Mouse (Mus musculus): ENCODE data around the gene Slc22a1. TPM values are rescaled to one million over a fixed set of nuclear protein-coding genes. Genes with fewer than 3 reads are reported as not detected.

Slc22a1 gene
- not detected in 2 replicates for polyA plus RNA-seq (2014; fragmentation: Nextera tagmentation; extraction: Ambion mirVana)

DNA sequence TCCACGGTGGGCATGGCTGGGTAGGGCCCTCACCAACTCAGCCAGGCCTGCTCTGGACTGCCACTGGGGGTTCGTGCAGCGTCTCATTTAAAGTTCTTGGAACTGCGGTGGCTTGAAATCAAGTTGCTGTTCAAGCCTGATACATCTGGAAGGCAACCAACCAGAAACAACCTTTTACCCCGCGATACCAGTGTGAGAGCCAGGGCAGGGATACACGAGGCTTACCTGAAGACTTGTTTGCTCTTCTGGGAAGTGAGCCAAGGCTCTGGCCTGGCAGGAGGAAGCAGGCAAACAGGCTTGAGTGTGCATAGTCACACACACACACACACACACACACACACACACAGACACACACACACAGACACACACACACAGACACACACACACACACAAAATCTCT, at the start of gene Slc22a1:
Gene Slc22a1 (minus strand): TSS at position 184 of the 400 bp plus-strand sequence.
- H3K9ac ChIP-seq (ENCODE audit: low read length), result no peak within 1 kb of the TSS
- no peaks in the 10 kb centered on the region; the same call in 1 of the 2 replicates for H3K9me3 ChIP-seq (ENCODE audit: control insufficient read depth, low read length)
- WGBS, result 92% methylated on average over 7 of the region's 7 CpGs
- H3K4me2 ChIP-seq (ENCODE audit: low read depth, severe bottlenecking), result no peak within 1 kb of the TSS
- H3K27ac ChIP-seq (replicated peaks; ENCODE audit: low read depth, low read length), result no peak within 1 kb of the TSS
- H3K27me3 ChIP-seq (ENCODE audit: control insufficient read depth, insufficient read depth, low read length), result no peaks in the 10 kb centered on the region
- H3K36me3 ChIP-seq (ENCODE audit: control insufficient read depth, insufficient read depth, low read length), result 0 out of 2 replicates have a peak, but pooled peaks cover 3% of the 10 kb centered on the region
- no peak within 1 kb of the TSS for H3K4me3 ChIP-seq (ENCODE audit: low read depth, low read length)
- no peak for ATAC-seq (ENCODE audit: insufficient number of reproducible peaks, low FRiP score, low TSS enrichment, low read depth)
- DNase-seq (ENCODE audit: low spot score), result no peak
- 0 out of 2 replicates have a peak, but pooled peaks cover 4% of the 10 kb centered on the region for H3K4me1 ChIP-seq (ENCODE audit: control insufficient read depth, insufficient read depth, low read length)

DNA sequence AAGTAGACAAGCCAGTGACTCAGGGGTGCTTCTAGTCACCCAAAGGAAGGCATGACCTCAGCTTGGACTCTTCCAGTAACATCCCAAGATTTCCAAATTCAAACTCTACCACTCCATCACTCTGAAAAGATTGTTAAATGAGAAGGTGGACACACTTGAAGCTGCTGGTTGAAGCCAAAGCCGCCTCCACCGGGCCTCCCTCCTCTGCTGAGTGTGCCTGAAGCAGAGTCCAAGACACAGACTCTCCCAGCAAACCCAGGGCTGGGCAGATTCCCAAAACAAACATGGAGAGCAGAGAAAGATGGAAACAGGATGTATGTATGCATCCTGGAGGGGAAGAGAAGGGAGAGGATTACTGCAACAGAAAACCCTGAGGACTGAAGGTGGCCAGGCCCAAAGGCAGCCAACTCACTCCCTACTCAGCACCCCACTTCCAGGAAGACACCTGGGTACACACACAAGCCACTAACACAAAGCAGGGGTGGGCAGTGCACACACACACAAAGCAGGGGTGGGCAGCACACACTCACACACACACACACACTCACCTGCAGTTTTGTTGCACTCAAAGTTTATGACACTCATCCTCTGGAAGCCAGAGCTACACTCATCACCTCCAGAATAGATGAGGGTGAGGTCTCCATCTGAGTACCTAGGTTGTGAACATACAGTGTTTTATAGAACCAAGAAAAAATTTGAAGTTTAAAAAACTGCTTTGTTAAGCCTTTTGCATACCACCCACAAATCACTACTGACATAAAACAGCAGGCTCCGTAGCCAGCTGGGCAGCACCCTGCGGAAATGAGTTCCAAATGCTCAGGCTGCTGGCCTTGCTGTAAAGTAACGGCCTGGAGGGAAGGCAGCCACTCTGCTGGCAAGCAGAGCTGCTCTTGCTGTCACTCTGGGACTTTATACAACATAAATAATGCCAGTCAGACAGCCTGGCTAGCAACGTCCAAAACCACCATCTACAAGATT, 49.4 kb upstream of the Slc22a1 start:
- Histone ChIP-seq H3K4me2 (ENCODE audit: low read depth, severe bottlenecking) (no peak overlapping the region), H3K27ac (replicated peaks; ENCODE audit: low read depth, low read length) (peak overlapping the region; percentile 85), H3K4me1 (ENCODE audit: control insufficient read depth, insufficient read depth, low read length) (peaks cover 37% of the 10 kb centered on the region), H3K9me3 (ENCODE audit: control insufficient read depth, low read length) (no peaks in the 10 kb centered on the region), H3K27me3 (ENCODE audit: control insufficient read depth, insufficient read depth, low read length) (no peaks in the 10 kb centered on the region), H3K36me3 (ENCODE audit: control insufficient read depth, insufficient read depth, low read length) (no peaks in the 10 kb centered on the region; the same call in 1 of the 2 replicates), H3K9ac (ENCODE audit: low read length) (no peak overlapping the region), H3K4me3 (ENCODE audit: low read depth, low read length) (no peak overlapping the region)
- 28% methylated on average over 6 of the region's 6 CpGs for whole genome bisulfite sequencing
- ATAC-seq (ENCODE audit: insufficient number of reproducible peaks, low FRiP score, low TSS enrichment, low read depth) (peak; percentile 83), DNase-seq (ENCODE audit: low spot score) (peak; percentile 87)

DNA sequence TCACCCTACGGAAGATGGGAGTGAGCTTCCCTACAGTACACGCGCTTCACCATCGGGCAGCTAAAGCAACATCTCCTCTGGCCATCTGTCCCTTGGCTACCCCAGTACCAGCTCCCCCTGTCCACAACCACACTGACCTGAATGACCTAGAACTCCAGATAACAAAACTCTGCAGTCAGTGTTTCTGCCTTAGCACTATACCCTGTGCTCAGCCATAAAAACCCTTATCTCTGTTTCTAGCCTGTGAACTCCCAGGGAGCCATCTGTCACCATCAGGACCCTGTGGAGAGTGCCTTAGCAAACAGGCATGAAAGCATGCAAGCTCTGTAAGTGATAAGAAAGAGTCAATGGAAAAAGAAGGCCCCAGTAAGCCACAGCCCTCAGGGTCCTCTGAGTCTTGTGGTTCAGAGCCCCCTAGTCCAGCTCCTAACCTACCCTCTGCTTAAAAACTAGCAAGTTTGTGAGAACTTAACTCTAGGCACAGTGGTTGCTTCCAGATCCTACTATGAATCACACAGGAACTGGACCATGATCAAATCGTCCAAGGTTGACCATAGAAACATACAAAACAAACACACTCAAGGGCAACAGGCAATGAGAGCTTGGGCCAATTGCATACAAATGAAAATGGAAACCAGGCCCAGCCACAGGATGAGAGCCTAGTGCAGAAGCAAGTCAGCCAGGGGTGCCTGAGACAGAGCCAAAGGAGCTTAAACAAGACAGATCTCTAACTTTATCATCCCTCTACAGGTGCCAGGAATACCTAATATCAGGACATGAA, 48.5 kb upstream of the Slc22a1 start:
- H3K27me3 ChIP-seq (ENCODE audit: control insufficient read depth, insufficient read depth, low read length), result no peaks in the 10 kb centered on the region
- H3K27ac ChIP-seq (replicated peaks; ENCODE audit: low read depth, low read length), result peak overlapping the region; percentile 85
- H3K4me2 ChIP-seq (ENCODE audit: low read depth, severe bottlenecking), result no peak overlapping the region
- H3K4me1 ChIP-seq (ENCODE audit: control insufficient read depth, insufficient read depth, low read length), result peaks cover 37% of the 10 kb centered on the region
- ATAC-seq (ENCODE audit: insufficient number of reproducible peaks, low FRiP score, low TSS enrichment, low read depth) (no peak), DNase-seq (ENCODE audit: low spot score) (no peak)
- H3K4me3 ChIP-seq (ENCODE audit: low read depth, low read length), result no peak overlapping the region
- H3K9ac ChIP-seq (ENCODE audit: low read length), result no peak overlapping the region
- H3K9me3 ChIP-seq (ENCODE audit: control insufficient read depth, low read length), result no peaks in the 10 kb centered on the region
- WGBS, result 82% methylated on average over 5 of the region's 5 CpGs
- no peaks in the 10 kb centered on the region; the same call in 1 of the 2 replicates for H3K36me3 ChIP-seq (ENCODE audit: control insufficient read depth, insufficient read depth, low read length)

DNA sequence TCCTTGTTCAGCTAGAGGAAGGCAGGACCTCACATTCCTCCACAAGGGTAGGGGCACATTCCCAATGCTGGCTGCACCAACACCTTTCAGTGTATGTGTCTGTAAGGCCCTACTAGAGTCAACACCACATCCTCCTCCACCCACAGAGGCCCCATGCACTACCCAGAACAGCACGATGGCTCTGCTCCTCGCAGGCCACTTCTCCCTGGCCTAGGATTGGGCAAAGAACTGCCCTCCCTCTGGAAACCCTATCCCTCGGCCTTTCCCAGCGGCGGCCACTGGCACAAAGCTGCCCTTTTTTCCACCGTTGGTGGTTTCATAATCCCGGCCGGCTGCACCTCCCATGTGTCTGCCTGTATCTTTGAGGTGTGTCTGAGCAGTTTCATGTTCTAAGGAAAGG, 47.0 kb upstream of the Slc22a1 start:
- H3K27ac ChIP-seq (replicated peaks; ENCODE audit: low read depth, low read length), result no peak overlapping the region; the same call in 1 of the 2 replicates
- no peak overlapping the region for H3K9ac ChIP-seq (ENCODE audit: low read length)
- peak; percentile 54 for DNase-seq (ENCODE audit: low spot score)
- 30% methylated on average over 8 of the region's 8 CpGs for WGBS
- H3K4me1 ChIP-seq (ENCODE audit: control insufficient read depth, insufficient read depth, low read length), result peaks cover 37% of the 10 kb centered on the region
- peaks cover 3% of the 10 kb centered on the region; the same call in 1 of the 2 replicates for H3K36me3 ChIP-seq (ENCODE audit: control insufficient read depth, insufficient read depth, low read length)
- no peak overlapping the region for H3K4me3 ChIP-seq (ENCODE audit: low read depth, low read length)
- no peaks in the 10 kb centered on the region for H3K27me3 ChIP-seq (ENCODE audit: control insufficient read depth, insufficient read depth, low read length)
- no peak for ATAC-seq (ENCODE audit: insufficient number of reproducible peaks, low FRiP score, low TSS enrichment, low read depth)
- H3K9me3 ChIP-seq (ENCODE audit: control insufficient read depth, low read length), result no peaks in the 10 kb centered on the region
- H3K4me2 ChIP-seq (ENCODE audit: low read depth, severe bottlenecking), result no peak overlapping the region

DNA sequence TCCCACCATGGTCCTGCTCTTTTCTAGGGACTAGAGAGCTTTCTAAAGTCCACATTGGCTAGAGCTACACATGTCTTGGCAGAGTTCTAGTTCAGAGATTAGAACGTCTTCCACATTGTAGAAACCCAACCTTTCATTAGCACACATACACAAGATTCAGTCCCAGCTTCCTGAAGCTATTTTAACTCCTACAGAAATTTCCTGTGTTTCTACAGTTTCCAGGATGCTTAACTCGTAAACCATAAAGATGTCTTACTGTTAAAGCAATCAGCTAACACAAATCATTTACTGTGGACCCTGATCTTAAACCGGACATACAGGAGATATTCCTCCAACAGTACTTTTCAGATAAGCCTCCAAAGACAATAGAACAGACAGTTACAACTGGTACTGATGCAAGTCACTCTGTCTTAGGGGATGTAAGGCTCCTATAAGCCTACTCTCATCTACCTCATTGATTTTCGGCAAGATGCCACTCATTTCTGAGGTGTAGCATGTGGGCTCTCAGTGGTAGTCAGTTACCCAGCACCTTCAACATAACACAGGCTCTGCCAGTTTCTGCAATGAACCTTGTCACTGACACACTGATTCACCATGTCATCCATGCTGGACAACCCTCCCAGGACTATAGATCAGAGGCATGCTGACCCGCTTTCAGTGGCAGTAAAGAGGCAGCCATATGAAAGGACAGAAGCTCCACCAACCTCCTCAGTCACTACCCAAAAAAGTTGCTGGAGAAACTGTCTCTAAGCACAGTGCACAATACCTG, 45.7 kb upstream of the Slc22a1 start:
- ATAC-seq (ENCODE audit: insufficient number of reproducible peaks, low FRiP score, low TSS enrichment, low read depth) (no peak), DNase-seq (ENCODE audit: low spot score) (no peak)
- peaks cover 34% of the 10 kb centered on the region for H3K4me1 ChIP-seq (ENCODE audit: control insufficient read depth, insufficient read depth, low read length)
- H3K27me3 ChIP-seq (ENCODE audit: control insufficient read depth, insufficient read depth, low read length), result no peaks in the 10 kb centered on the region
- peaks cover 6% of the 10 kb centered on the region; the same call in 1 of the 2 replicates for H3K36me3 ChIP-seq (ENCODE audit: control insufficient read depth, insufficient read depth, low read length)
- WGBS, result 85% methylated on average over 5 of the region's 5 CpGs
- no peak overlapping the region for H3K9ac ChIP-seq (ENCODE audit: low read length)
- H3K27ac ChIP-seq (replicated peaks; ENCODE audit: low read depth, low read length), result no peak overlapping the region
- no peak overlapping the region for H3K4me3 ChIP-seq (ENCODE audit: low read depth, low read length)
- H3K4me2 ChIP-seq (ENCODE audit: low read depth, severe bottlenecking), result no peak overlapping the region
- no peaks in the 10 kb centered on the region for H3K9me3 ChIP-seq (ENCODE audit: control insufficient read depth, low read length)

DNA sequence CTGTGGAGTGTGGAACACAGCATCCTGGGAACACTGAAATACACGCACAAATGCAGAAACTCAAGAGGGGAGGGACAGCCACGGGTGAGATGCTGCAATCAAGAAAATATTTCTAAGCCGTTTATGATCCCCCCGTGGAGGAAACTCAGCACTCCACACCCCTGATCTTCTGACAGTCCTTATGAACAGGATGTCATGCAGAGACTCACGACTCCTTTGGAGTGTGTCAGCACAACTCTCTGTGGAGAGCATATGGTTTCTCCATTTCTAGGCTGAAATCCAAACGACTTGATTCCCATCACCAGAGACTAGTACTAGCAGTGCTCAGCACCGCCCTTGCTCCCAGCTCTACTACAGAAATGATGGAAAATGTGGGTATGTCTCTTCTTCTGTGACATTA, 42.6 kb upstream of the Slc22a1 start:
- Histone ChIP-seq H3K36me3 (ENCODE audit: control insufficient read depth, insufficient read depth, low read length) (peaks cover 12% of the 10 kb centered on the region; the same call in 1 of the 2 replicates), H3K9me3 (ENCODE audit: control insufficient read depth, low read length) (no peaks in the 10 kb centered on the region), H3K9ac (ENCODE audit: low read length) (no peak overlapping the region), H3K4me2 (ENCODE audit: low read depth, severe bottlenecking) (no peak overlapping the region), H3K4me3 (ENCODE audit: low read depth, low read length) (no peak overlapping the region), H3K27ac (replicated peaks; ENCODE audit: low read depth, low read length) (no peak overlapping the region), H3K27me3 (ENCODE audit: control insufficient read depth, insufficient read depth, low read length) (no peaks in the 10 kb centered on the region), H3K4me1 (ENCODE audit: control insufficient read depth, insufficient read depth, low read length) (peaks cover 5% of the 10 kb centered on the region)
- DNase-seq (ENCODE audit: low spot score), result no peak
- WGBS, result 67% methylated on average over 7 of the region's 7 CpGs
- ATAC-seq (ENCODE audit: insufficient number of reproducible peaks, low FRiP score, low TSS enrichment, low read depth), result no peak

GRCm38 (mm10) chr17:12717445-12717844, 41.8 kb upstream of the Slc22a1 start:
- DNase-seq (ENCODE audit: low spot score), result no peak
- 73% methylated on average over 4 of the region's 4 CpGs for WGBS

More at GRCm38 (mm10) chr17:12717445-12717844, 41.8 kb upstream of the Slc22a1 start:
- no peak overlapping the region for H3K9ac ChIP-seq (ENCODE audit: low read length)
- H3K4me3 ChIP-seq (ENCODE audit: low read depth, low read length), result no peak overlapping the region
- no peak for ATAC-seq (ENCODE audit: insufficient number of reproducible peaks, low FRiP score, low TSS enrichment, low read depth)
- peaks cover 12% of the 10 kb centered on the region; the same call in 1 of the 2 replicates for H3K36me3 ChIP-seq (ENCODE audit: control insufficient read depth, insufficient read depth, low read length)
- no peaks in the 10 kb centered on the region for H3K9me3 ChIP-seq (ENCODE audit: control insufficient read depth, low read length)
- H3K27me3 ChIP-seq (ENCODE audit: control insufficient read depth, insufficient read depth, low read length), result no peaks in the 10 kb centered on the region
- H3K27ac ChIP-seq (replicated peaks; ENCODE audit: low read depth, low read length), result no peak overlapping the region
- H3K4me2 ChIP-seq (ENCODE audit: low read depth, severe bottlenecking), result no peak overlapping the region
- peaks cover 3% of the 10 kb centered on the region for H3K4me1 ChIP-seq (ENCODE audit: control insufficient read depth, insufficient read depth, low read length)

Data from limb, embryonic 11.5 days (tissue).